Mouse (Mus musculus): ENCODE data around the gene Taf5. TPM values are rescaled to one million over a fixed set of nuclear protein-coding genes. Genes with fewer than 3 reads are reported as not detected.

The Taf5 gene
- polyA plus RNA-seq, 1 experiment from 2014 or later = 10.7 TPM

Other genes starting within 250 kb of the Taf5 start
- 578 and 632 TPM in 2 replicates for gene Ina, start 53.0 kb upstream of the Taf5 start, polyA plus RNA-seq (2016; fragmentation: Nextera tagmentation; extraction: Ambion mirVana)
- 85.3 and 89.1 TPM in 2 replicates for gene Nt5c2, start 52.6 kb upstream of the Taf5 start, polyA plus RNA-seq (2016; fragmentation: Nextera tagmentation; extraction: Ambion mirVana)
- 30.4 and 31.1 TPM in 2 replicates for gene Pcgf6, start 16.8 kb upstream of the Taf5 start, polyA plus RNA-seq (2016; fragmentation: Nextera tagmentation; extraction: Ambion mirVana)
- 1,230 and 1,343 TPM in 2 replicates for gene Usmg5, start 22.9 kb downstream of the Taf5 start, polyA plus RNA-seq (2016; fragmentation: Nextera tagmentation; extraction: Ambion mirVana)
- 11.4 and 11.5 TPM in 2 replicates for gene Pdcd11, start 23.0 kb downstream of the Taf5 start, polyA plus RNA-seq (2016; fragmentation: Nextera tagmentation; extraction: Ambion mirVana)
- gene Calhm2, start 70.5 kb downstream of the Taf5 start, polyA plus RNA-seq (2016; fragmentation: Nextera tagmentation; extraction: Ambion mirVana) = 2.2 and 2.6 TPM in 2 replicates
- not detected in 2 replicates for gene Calhm1, start 76.5 kb downstream of the Taf5 start, polyA plus RNA-seq (2016; fragmentation: Nextera tagmentation; extraction: Ambion mirVana)
- not detected in 2 replicates for gene Calhm3, start 90.0 kb downstream of the Taf5 start, polyA plus RNA-seq (2016; fragmentation: Nextera tagmentation; extraction: Ambion mirVana)
- 7.4 and 7.9 TPM in 2 replicates for gene Neurl1a, start 111.1 kb downstream of the Taf5 start, polyA plus RNA-seq (2016; fragmentation: Nextera tagmentation; extraction: Ambion mirVana)

Measured in hindbrain, embryonic 12.5 days (tissue).